In genomic region chr8:126583971-126584843, GRCm38 (mm10) we compare ENCODE assay signal across 8 mouse cellular contexts. TPM values are rescaled to one million over a fixed set of nuclear protein-coding genes. Genes with fewer than 3 reads are reported as not detected.
DNase-seq lines count a peak whose midpoint lies in the region; ATAC-seq lines count a peak whose summit lies in the region.

No protein-coding gene starts in this region.

- under 1% methylated on average over 68 of the region's 68 CpGs for WGBS in forebrain, embryonic 16.5 days
- under 1% methylated on average over 65 of the region's 68 CpGs for WGBS in neural tube, embryonic 13.5 days

- peak; percentile 83 for DNase-seq in ES-CJ7 (ENCODE audit: low read depth, low spot score)
- DNase-seq in cerebellum, adult 18-20 months: peak; percentile 73 to 78
- peak; percentile 86 to 87 for DNase-seq in heart, postnatal 14 days
- DNase-seq in kidney, postnatal 36 days: peak; percentile 81 to 86
- peak; percentile 86 to 90 for DNase-seq in lung, adult 18-20 months
- peak; percentile 73 for DNase-seq in testis, postnatal 14 days (ENCODE audit: low spot score)

- peak overlapping the region; percentile 82 for H3K4me2 ChIP-seq in forebrain, embryonic 16.5 days (ENCODE audit: low read length)
- peak overlapping the region; percentile 91 for H3K4me2 ChIP-seq in neural tube, embryonic 13.5 days

- peak; percentile 77 for ATAC-seq in forebrain, embryonic 16.5 days
- peak; percentile 85 for ATAC-seq in neural tube, embryonic 13.5 days (ENCODE audit: low read depth)

- H3K36me3 ChIP-seq in forebrain, embryonic 16.5 days (ENCODE audit: control insufficient read depth, insufficient read depth): 0 out of 2 replicates have a peak, but pooled peaks cover 2% of the 10 kb centered on the region
- peaks cover 24% of the 10 kb centered on the region for H3K36me3 ChIP-seq in neural tube, embryonic 13.5 days

- H3K9me3 ChIP-seq in forebrain, embryonic 16.5 days (ENCODE audit: control insufficient read depth, low read length): no peaks in the 10 kb centered on the region
- H3K9me3 ChIP-seq in neural tube, embryonic 13.5 days: no peaks in the 10 kb centered on the region

- H3K4me1 ChIP-seq in forebrain, embryonic 16.5 days (replicated peaks; ENCODE audit: control insufficient read depth, insufficient read depth, low read length): peaks cover 60% of the 10 kb centered on the region
- peaks cover 67% of the 10 kb centered on the region for H3K4me1 ChIP-seq in neural tube, embryonic 13.5 days (replicated peaks)

- H3K27ac ChIP-seq in forebrain, embryonic 16.5 days (ENCODE audit: low read length): peak overlapping the region; percentile 81
- peak overlapping the region; percentile 88 for H3K27ac ChIP-seq in neural tube, embryonic 13.5 days (replicated peaks)

- no peaks in the 10 kb centered on the region for H3K27me3 ChIP-seq in forebrain, embryonic 16.5 days (replicated peaks; ENCODE audit: control insufficient read depth, insufficient read depth, low read length)
- no peaks in the 10 kb centered on the region for H3K27me3 ChIP-seq in neural tube, embryonic 13.5 days

- H3K9ac ChIP-seq in forebrain, embryonic 16.5 days (replicated peaks; ENCODE audit: low read depth, low read length): peak overlapping the region; percentile 63
- peak overlapping the region; percentile 81 for H3K9ac ChIP-seq in neural tube, embryonic 13.5 days

- peak overlapping the region; percentile 51 for H3K4me3 ChIP-seq in forebrain, embryonic 16.5 days (replicated peaks; ENCODE audit: low read length)
- H3K4me3 ChIP-seq in neural tube, embryonic 13.5 days: peak overlapping the region; percentile 53

- intact Hi-C loops in heart, postnatal 14 days (cut with DNase I): loop anchor here (2.0 kb wide), 1 partner anchor 337 kb away; no protein-coding TSS in a partner anchor

RNA-seq across cellular contexts. Expression of gene Irf2bp2, which starts 9.6 kb away (rescaled TPM):
- 10.1 and 10.7 TPM in 2 replicates for polyA plus RNA-seq in forebrain, embryonic 16.5 days (2015; fragmentation: Nextera tagmentation; extraction: Ambion mirVana)
- 100 to 1,000 TPM; 124 to 140 TPM for total RNA-seq in heart, postnatal 14 days (2021)
- 8.6 and 9.7 TPM in 2 replicates for polyA plus RNA-seq in neural tube, embryonic 13.5 days (2015; fragmentation: Nextera tagmentation; extraction: Ambion mirVana)

Comparison
In these comparisons a context has a peak if more than half of its experiments do, and no peak if none do; other contexts are left out.
1. Peak in every context shown above with its lines: DNase-seq, ATAC-seq, H3K4me3 ChIP-seq and H3K27ac ChIP-seq.